Mouse (Mus musculus) intestine, postnatal 0 days (tissue): ENCODE measurements around the gene Adm2. TPM values are rescaled to one million over a fixed set of nuclear protein-coding genes. Genes with fewer than 3 reads are reported as not detected.

Source experiments
- ATAC-seq: fragments of 200-750 bp; cut with Nextera tagmentation; 2 replicates; pipeline ENCODE4 v1.8.0; 2017; ENCODE audit warnings: mild to moderate bottlenecking, moderate TSS enrichment, moderate library complexity
- H3K27ac ChIP-seq: fragments of 300-500 bp; sonication (generic); 2 replicates; pipeline ENCODE4 v1.5.1; 2014; ENCODE audit warnings: mild to moderate bottlenecking, low read depth, low read length, moderate library complexity
- H3K27me3 ChIP-seq: fragments of 300-500 bp; sonication (generic); replicated peaks from 2 replicates; pipeline ENCODE4 v1.6.1; 2014; ENCODE audit warnings: low read length, mixed read lengths; ENCODE audit not compliant: control insufficient read depth, insufficient read depth
- H3K36me3 ChIP-seq: fragments of 300-500 bp; sonication (generic); 2 replicates; pipeline ENCODE4 v1.6.1; 2014; ENCODE audit warnings: mild to moderate bottlenecking, moderate library complexity; ENCODE audit not compliant: control insufficient read depth, insufficient read depth
- H3K4me1 ChIP-seq: fragments of 300-500 bp; sonication (generic); replicated peaks from 2 replicates; pipeline ENCODE4 v1.6.1; 2014; ENCODE audit warnings: antibody characterized with exemption, low read length, mixed read lengths; ENCODE audit not compliant: control insufficient read depth, insufficient read depth
- H3K4me2 ChIP-seq: fragments of 300-500 bp; sonication (generic); replicated peaks from 2 replicates; pipeline ENCODE4 v1.6.1; 2014; ENCODE audit warnings: low read depth, mild to moderate bottlenecking, moderate library complexity
- H3K4me3 ChIP-seq: fragments of 300-500 bp; sonication (generic); 2 replicates; pipeline ENCODE4 v1.5.1; 2014; ENCODE audit warnings: low read depth, low read length
- H3K9ac ChIP-seq: fragments of 300-500 bp; sonication (generic); 2 replicates; pipeline ENCODE4 v1.6.1; 2014; ENCODE audit warnings: mild to moderate bottlenecking, low read depth, low read length
- H3K9me3 ChIP-seq: fragments of 300-500 bp; sonication (generic); 2 replicates; pipeline ENCODE4 v1.6.1; 2016; ENCODE audit warnings: mixed run types; ENCODE audit not compliant: control insufficient read depth
- CTCF ChIP-seq: sonication (generic); IDR thresholded peaks from 2 replicates; pipeline ENCODE4 v1.5.1; 2016; ENCODE audit warnings: low read depth, mild to moderate bottlenecking, control low read depth, antibody characterized with exemption, moderate library complexity
- WGBS: fragments of 180-500 bp; shearing (Covaris S2); extraction: QIAGEN DNeasy Blood & Tissue Kit; methylation state at CpG from one replicate; pipeline ENCODE4 v1.1.7; 2014; 5-methylcytosine and 5-hydroxymethylcytosine counted together
- polyA plus RNA-seq: library from polyadenylated mRNA; unstranded; fragments of >200 nt; fragmentation: Nextera tagmentation; extraction: Ambion mirVana; gene quantifications from 2 replicates; pipeline ENCODE4 v1.2.1, GENCODE M21; 2015

The Adm2 gene
- polyA plus RNA-seq, 1 experiment from 2014 or later: 0.14 TPM

DNA sequence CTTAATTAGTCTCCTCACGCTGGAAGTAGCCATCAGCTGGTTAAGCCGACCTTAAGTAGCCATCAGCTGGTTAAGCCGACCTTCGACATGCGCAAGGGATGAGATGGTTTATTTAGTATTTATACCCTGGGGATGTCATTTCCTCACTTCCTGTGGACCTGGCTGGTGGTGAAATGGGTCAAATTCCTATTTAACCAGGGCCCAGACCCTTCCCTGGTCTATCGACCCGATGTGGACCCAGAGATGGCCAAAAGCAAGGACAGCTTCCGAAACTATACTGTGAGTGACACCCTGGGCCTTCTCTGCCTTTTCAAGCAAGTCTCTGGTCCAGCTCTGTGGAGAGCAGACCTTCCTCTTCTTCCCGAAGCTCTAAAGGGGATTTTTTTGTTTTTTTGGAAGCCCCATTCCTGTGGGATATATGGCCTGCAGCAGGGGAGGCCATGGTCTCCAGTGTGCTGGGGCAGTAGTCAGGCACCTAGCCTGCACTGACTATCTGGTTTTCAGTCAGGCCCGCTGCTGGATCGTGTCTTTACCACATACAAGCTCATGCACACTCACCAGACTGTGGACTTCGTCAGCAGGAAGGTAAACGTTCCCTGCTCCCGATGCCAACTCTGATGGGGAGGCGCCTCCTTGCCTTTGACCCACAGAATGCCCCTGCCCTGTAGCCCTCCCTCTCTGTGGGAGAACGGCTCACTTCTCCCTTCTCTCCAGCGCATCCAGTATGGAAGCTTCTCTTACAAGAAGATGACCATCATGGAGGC, 12.4 kb downstream of the Adm2 start:
- no peak for TF ChIP-seq CTCF
- H3K27me3 ChIP-seq: no peaks in the 10 kb centered on the region
- H3K36me3 ChIP-seq: no peaks in the 10 kb centered on the region
- 75% methylated on average over 17 of the region's 17 CpGs for WGBS
- no peaks in the 10 kb centered on the region for H3K9me3 ChIP-seq
- no peak overlapping the region for H3K4me2 ChIP-seq
- no peak overlapping the region for H3K27ac ChIP-seq
- ATAC-seq: no peak
- H3K4me3 ChIP-seq: no peak overlapping the region
- no peaks in the 10 kb centered on the region for H3K4me1 ChIP-seq
- H3K9ac ChIP-seq: no peak overlapping the region

DNA sequence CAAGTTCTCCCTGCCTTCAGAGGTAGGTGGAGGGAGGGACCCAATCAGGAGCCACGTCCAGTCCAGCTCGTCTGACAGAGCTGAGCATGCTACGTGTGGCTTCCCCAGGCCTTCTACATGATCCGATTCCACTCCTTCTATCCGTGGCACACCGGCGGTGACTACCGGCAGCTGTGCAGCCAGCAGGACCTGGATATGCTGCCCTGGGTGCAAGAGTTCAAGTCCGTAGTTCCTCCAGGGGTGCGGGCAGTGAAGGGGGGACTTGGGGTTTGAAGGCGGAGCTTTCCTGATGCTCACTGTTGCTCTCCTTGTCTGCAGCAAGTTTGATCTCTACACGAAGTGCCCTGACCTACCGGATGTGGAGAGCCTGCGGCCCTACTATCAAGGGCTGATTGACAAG, 13.9 kb downstream of the Adm2 start:
- WGBS: 81% methylated on average over 14 of the region's 14 CpGs
- ATAC-seq: no peak
- Histone ChIP-seq H3K4me1 (no peaks in the 10 kb centered on the region), H3K27ac (no peak overlapping the region), H3K9ac (no peak overlapping the region), H3K9me3 (no peaks in the 10 kb centered on the region), H3K36me3 (no peaks in the 10 kb centered on the region), H3K27me3 (no peaks in the 10 kb centered on the region), H3K4me3 (no peak overlapping the region), H3K4me2 (no peak overlapping the region)
- no peak for TF ChIP-seq CTCF

DNA sequence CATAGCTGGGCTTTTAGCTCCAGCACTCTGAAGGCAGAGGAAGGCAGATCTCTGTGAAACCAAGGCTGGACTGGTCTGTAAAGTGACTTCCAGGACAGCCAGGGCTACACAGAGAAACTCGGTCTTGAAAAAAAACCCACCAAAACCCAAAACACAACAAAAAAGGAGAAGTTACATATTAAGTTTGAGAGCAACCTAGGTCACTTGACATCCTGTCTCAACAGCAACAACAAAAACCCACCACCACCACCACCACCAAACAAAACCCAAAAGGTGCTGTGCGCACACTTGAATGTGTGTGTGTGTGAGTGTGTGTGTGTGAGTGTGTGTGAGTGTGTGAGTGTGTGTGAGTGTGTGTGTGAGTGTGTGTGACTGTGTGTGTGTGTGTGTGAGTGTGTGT, 17.2 kb downstream of the Adm2 start:
- no peak overlapping the region for H3K4me3 ChIP-seq
- ATAC-seq: no peak
- 92% methylated on average over 2 of the region's 2 CpGs for WGBS
- no peak for TF ChIP-seq CTCF
- no peak overlapping the region for H3K27ac ChIP-seq
- H3K27me3 ChIP-seq: no peaks in the 10 kb centered on the region
- H3K4me1 ChIP-seq: no peaks in the 10 kb centered on the region
- H3K9ac ChIP-seq: no peak overlapping the region
- no peak overlapping the region for H3K4me2 ChIP-seq
- no peaks in the 10 kb centered on the region for H3K36me3 ChIP-seq
- no peaks in the 10 kb centered on the region for H3K9me3 ChIP-seq

DNA sequence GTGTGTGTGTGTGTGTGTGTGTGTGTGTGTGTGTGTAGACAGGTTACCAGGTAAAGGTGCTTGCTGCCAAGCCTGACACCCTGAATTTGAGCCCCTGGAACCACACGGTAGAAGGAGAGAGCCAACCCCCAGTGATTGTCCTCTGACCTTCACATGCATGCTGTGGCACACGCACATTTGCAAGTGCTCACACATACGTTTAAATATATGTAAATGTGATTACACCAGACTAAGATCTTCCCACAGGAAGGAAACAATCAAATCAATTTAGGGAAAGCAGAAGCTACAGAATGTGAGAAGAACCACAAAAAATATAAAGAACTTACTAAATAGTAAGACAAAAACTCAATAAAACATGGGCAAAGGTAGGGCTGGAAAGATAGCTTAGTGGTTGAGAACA, 17.6 kb downstream of the Adm2 start:
- Histone ChIP-seq H3K9me3 (no peaks in the 10 kb centered on the region), H3K4me2 (no peak overlapping the region), H3K36me3 (no peaks in the 10 kb centered on the region), H3K27me3 (no peaks in the 10 kb centered on the region), H3K4me1 (no peaks in the 10 kb centered on the region), H3K9ac (no peak overlapping the region), H3K27ac (no peak overlapping the region), H3K4me3 (no peak overlapping the region)
- 78% methylated on average over 3 of the region's 3 CpGs for WGBS
- ATAC-seq: no peak
- no peak for TF ChIP-seq CTCF

DNA sequence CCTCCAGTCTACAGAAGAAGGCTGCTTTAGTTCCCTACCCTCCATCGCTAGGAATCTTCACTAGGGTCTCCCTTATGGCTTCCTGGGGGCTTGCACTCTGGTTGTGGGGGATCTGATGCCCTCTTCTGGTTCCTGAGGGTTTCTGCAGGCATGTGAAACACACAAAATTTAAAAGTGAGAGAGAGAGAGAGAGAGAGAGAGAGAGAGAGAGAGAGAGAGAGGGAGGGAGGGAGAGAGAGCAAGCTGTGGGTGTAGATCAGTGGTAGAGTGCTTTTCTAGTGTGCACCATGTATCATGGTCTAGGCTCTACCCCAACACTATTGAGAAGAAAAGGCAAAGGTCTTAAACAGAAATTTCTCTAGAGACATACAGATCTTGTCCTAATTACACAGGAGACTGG, 19.2 kb downstream of the Adm2 start:
- H3K27me3 ChIP-seq: no peaks in the 10 kb centered on the region
- H3K4me2 ChIP-seq: no peak overlapping the region
- H3K9me3 ChIP-seq: no peaks in the 10 kb centered on the region
- H3K4me1 ChIP-seq: no peaks in the 10 kb centered on the region
- no peak for TF ChIP-seq CTCF
- ATAC-seq: no peak
- H3K9ac ChIP-seq: no peak overlapping the region
- H3K27ac ChIP-seq: no peak overlapping the region
- WGBS: 43% methylated on average over 1 of the region's 1 CpGs
- H3K4me3 ChIP-seq: no peak overlapping the region
- H3K36me3 ChIP-seq: no peaks in the 10 kb centered on the region

DNA sequence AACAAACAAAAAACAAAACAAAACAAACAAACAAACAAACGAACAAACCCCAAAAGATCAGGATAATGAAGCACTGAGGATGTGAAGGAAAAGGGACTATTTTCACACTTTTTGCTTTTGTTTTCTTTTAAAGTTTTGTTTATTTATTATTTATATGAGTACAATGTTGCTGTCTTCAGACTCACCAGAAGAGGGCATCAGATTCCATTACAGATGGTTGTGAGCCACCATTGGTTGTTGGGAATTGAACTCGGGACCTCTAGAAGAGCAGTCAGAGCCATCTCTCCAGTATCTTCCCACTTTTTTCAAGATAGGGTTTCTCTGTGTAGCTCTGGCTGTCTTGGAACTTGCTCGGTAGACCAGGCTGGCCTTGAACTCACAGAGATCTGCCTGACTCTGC, 20.8 kb downstream of the Adm2 start:
- peak; percentile 46 for TF ChIP-seq CTCF
- H3K9me3 ChIP-seq: no peaks in the 10 kb centered on the region
- no peaks in the 10 kb centered on the region for H3K4me1 ChIP-seq
- no peak overlapping the region for H3K4me3 ChIP-seq
- no peak for ATAC-seq
- 85% methylated on average over 3 of the region's 3 CpGs for WGBS
- no peak overlapping the region for H3K27ac ChIP-seq
- no peak overlapping the region for H3K4me2 ChIP-seq
- H3K36me3 ChIP-seq: no peaks in the 10 kb centered on the region
- no peak overlapping the region for H3K9ac ChIP-seq
- H3K27me3 ChIP-seq: no peaks in the 10 kb centered on the region
